Mouse (Mus musculus): ENCODE data around the gene Actr3.

Actr3 gene

DNA sequence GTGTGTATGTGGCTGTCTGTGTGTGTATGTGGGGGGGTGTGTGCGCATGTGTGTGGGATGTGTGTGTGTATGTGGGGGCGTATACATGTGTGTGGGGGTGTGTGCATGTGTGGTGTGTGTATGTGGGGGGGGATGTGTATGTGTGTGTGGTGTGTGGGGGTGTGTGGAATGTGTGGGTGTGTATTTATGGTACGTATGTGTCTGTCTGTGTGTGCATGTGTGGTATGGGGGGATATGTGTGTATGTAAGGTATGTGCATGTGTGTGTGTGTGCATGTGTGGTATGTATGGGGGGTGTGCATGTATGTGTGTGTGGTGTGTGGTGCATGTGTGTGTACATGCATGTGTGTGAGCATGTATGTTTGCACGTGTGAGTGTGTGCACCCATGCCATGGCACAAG, 70.0 kb downstream of the Actr3 start:
- DNase-seq (ENCODE audit: extremely low read depth, low read depth), result no peak

DNA sequence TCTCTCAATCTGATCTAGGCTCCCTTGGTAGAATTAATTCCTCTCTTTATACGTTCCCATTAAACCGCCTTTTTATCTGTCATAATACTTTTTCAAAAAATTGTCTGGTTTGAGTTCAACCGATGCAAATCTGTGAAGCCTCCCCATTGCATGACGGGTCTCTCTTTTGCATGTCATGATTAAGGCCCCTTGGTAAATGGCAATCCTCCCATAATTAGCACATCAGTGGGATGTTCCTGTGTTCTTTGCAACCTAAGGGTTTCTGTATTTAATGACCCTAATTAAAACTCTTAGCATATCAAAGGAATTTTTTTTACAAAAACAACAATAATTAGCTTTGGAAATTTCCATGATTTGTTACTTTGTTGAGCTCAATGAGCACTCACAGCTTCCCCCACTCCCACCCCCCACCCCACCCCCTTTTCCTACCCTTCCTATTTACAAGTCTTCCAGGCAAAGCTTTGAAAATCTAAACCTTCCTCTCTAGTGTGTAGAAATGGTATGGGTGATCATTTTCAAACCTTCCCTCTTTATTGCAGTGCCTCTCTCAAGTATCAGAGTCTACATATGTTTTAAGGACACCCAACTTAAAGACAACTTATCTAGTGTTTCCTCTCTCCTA, 84.0 kb downstream of the Actr3 start:
- DNase-seq (ENCODE audit: extremely low read depth, low read depth), result no peak

DNA sequence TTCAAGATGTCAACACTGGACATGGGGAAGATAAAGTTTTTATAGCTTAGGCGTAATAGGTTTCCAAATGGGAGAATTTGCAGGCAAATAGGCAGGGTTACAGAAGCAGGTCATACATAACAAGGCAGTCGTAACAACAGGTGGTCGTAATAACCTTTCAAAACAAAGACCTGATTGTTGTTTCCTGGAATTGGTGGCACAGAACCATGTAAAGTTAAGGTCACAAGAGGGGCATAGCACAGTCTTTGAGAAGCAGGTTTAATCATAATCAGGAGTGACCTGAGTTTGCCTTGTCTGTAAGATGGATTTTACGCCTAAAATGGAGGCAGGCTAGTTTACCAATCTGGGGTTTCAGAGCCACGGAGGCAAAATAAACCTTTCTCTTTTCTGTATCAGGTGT, 84.7 kb downstream of the Actr3 start:
- no peak for DNase-seq (ENCODE audit: extremely low read depth, low read depth)

DNA sequence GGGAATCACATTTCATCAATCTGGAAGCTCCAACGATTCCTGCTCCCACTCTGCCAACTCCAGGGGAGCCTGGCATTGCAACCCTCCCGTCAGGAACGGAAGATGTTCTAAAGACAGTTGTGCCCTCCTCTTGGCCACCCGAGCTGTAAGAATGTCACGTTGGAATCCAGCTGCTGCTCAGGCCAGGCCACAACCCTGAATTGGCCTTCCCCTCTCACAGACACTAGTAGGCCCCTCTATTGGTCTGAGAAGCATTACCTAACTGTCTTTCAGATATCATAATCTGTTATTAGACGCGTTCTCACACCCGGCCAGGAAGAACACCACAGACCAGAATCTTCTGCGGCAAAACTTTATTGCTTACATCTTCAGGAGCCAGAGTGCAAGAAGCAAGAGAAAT, 89.7 kb downstream of the Actr3 start:
- no peak for DNase-seq (ENCODE audit: extremely low read depth, low read depth)

DNA sequence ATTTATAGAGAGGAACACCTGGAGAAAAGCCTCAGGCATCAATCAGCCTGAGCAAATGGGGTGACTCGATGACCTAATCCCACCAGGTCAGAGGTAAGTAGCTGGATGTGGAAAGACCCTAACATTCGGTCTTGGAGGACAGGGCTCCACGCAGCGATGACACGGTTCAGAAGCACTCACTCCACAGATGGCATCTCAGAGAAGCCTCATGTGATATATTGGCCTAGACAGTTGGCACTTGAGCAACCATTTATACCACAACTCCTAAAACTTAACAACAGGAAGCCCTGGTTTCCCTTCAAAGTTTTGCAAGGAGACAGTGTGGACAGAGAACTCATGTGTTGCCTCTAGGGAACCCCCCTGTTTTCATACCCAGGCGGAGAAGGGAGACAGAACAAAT, 90.1 kb downstream of the Actr3 start:
- DNase-seq (ENCODE audit: extremely low read depth, low read depth), result no peak

DNA sequence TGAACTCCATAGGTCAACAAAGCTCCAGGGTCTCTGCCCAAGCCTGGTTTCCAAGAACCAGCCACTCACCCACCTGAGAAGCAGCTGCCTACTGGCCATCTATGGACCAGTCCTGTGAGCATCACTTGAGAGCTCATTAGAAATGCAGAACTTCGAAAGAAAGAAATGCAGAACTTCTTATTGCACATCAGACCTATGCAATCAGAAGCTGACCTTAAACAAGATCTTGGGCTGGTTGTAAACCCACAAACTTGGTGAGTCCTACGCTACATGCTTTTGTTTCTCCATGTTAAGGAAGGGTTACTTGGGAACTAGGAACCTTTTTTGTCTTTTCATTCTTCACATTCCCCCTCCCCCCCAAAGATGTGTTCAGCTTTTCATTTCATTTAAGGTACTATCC, 92.4 kb downstream of the Actr3 start:
- no peak for DNase-seq (ENCODE audit: extremely low read depth, low read depth)

Data from MEL-GATA-1-ER (cell line).